Mouse (Mus musculus): Measurements from ENCODE around the gene Gsdma2. TPM values are rescaled to one million over a fixed set of nuclear protein-coding genes. Genes with fewer than 3 reads are reported as not detected.
"Not testable (repeated sequence)": the region's sequence is repeated elsewhere in the genome, so short reads cannot be mapped to it uniquely, and the experiment has no call there.

The Gsdma2 gene
- polyA plus RNA-seq, 1 experiment from 2014 or later, result not detected

DNA sequence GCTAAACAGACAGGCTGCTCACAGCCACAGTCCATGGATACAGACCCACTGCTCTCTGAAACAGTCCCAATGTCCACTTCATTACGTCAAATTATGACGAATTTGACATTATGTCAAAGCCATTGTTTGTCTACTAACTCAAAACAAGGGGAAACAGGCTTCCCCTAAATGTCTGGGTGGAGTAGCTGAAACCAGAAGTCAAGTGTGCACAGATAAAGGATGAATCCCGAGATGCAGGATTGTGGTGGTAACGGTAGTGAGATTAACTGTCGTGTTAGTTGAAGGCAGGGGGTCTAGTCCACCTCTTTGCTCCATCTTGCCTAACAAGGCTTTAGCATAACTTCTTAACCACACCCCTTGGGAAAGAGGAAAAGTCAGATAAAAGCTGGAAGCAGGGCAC lies 25.9 kb downstream of the Gsdma2 start:
- no peak overlapping the region for H3K4me3 ChIP-seq (ENCODE audit: low read depth, low read length)
- ATAC-seq (replicated peaks; ENCODE audit: insufficient number of reproducible peaks, low FRiP score, low TSS enrichment), result no peak
- WGBS (ENCODE audit: insufficient replicate concordance), result 73% methylated on average over 5 of the region's 5 CpGs
- H3K36me3 ChIP-seq (ENCODE audit: control insufficient read depth, insufficient read depth, low read length), result no peaks in the 10 kb centered on the region
- H3K4me2 ChIP-seq, result no peak overlapping the region
- H3K27ac ChIP-seq (ENCODE audit: low read depth, low read length), result no peak overlapping the region
- H3K27me3 ChIP-seq (ENCODE audit: control insufficient read depth, insufficient read depth, low read length), result peaks cover 13% of the 10 kb centered on the region
- H3K9me3 ChIP-seq (replicated peaks; ENCODE audit: control insufficient read depth, low read length), result no peaks in the 10 kb centered on the region
- H3K4me1 ChIP-seq (ENCODE audit: control insufficient read depth, insufficient read depth, low read length), result no peaks in the 10 kb centered on the region
- no peak overlapping the region for H3K9ac ChIP-seq (ENCODE audit: low read depth, low read length)

DNA sequence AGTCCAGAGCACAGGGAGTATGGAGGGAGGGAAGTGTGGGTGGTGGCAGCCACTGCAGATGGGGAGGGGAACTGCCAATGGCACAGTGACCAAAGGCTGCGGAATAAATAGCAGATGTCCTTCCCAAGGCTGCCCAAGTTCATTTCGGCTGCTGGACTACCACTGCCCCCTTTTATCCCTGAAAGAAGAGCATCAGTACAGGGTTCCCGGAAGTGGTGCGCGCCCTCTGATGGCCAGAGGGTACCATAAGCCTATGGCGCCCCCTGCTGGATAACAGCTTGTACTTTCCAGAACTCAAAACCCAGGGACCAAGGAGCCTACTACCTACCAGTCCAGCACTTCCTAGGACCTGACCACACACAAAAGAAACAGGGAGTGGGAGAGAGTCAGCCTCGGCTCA lies 26.6 kb downstream of the Gsdma2 start:
- H3K9ac ChIP-seq (ENCODE audit: low read depth, low read length); H3K27me3 ChIP-seq (ENCODE audit: control insufficient read depth, insufficient read depth, low read length); H3K4me3 ChIP-seq (ENCODE audit: low read depth, low read length); ATAC-seq (replicated peaks; ENCODE audit: insufficient number of reproducible peaks, low FRiP score, low TSS enrichment); H3K4me1 ChIP-seq (ENCODE audit: control insufficient read depth, insufficient read depth, low read length); H3K36me3 ChIP-seq (ENCODE audit: control insufficient read depth, insufficient read depth, low read length); H3K4me2 ChIP-seq; H3K9me3 ChIP-seq (replicated peaks; ENCODE audit: control insufficient read depth, low read length); H3K27ac ChIP-seq (ENCODE audit: low read depth, low read length): not testable (repeated sequence)
- WGBS (ENCODE audit: insufficient replicate concordance), result 3% methylated on average over 6 of the region's 7 CpGs

DNA sequence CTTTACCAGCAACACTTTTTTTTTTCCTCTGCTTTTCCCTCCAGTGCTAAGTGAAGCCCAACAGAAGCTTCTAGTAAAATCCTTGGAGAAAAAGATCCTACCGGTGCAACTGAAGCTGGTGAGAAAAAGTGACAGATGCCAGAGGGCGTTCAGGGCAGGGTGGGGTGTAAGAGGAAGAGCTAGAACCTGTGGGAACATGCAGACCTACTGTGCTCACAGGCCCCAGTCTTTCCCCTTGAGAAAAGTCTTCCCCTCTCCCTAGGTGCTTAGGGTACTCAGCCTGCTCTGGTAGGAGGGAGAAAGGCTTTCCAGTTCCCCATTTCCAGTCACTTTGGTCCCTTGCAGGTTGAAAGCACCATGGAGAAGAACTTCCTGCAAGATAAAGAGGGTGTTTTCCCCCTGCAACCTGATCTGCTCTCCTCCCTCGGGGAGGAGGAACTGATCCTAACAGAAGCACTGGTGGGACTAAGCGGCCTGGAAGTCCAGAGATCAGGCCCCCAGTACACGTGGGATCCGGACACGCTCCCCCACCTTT lies 29.3 kb downstream of the Gsdma2 start:
- Histone ChIP-seq H3K27me3 (ENCODE audit: control insufficient read depth, insufficient read depth, low read length) (peaks cover 4% of the 10 kb centered on the region; the same call in 1 of the 2 replicates), H3K4me2 (no peak overlapping the region), H3K36me3 (ENCODE audit: control insufficient read depth, insufficient read depth, low read length) (no peaks in the 10 kb centered on the region), H3K4me1 (ENCODE audit: control insufficient read depth, insufficient read depth, low read length) (no peaks in the 10 kb centered on the region), H3K9ac (ENCODE audit: low read depth, low read length) (no peak overlapping the region), H3K9me3 (replicated peaks; ENCODE audit: control insufficient read depth, low read length) (no peaks in the 10 kb centered on the region), H3K27ac (ENCODE audit: low read depth, low read length) (no peak overlapping the region), H3K4me3 (ENCODE audit: low read depth, low read length) (no peak overlapping the region)
- WGBS (ENCODE audit: insufficient replicate concordance), result 30% methylated on average over 7 of the region's 7 CpGs
- no peak for ATAC-seq (replicated peaks; ENCODE audit: insufficient number of reproducible peaks, low FRiP score, low TSS enrichment)

DNA sequence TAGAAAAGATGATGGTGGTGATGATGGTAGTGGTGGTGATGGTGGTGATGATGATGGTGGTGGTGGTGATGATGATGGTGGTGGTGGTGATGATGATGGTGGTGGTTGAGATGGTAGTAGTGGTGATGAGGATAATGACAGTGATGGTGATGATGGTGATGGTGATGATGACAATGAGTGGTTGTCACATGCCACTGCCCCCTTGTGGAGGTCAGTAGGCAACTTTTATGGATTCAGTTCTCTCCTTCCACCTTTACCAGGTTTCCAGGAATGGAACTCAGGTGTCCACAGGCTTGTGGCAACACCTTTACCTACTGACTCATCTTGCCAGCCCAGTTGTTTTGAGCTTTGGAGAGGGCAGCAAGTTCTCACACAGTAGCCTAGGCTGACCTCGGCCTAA lies 33.5 kb downstream of the Gsdma2 start:
- H3K4me2 ChIP-seq, result no peak overlapping the region
- no peak for ATAC-seq (replicated peaks; ENCODE audit: insufficient number of reproducible peaks, low FRiP score, low TSS enrichment)
- WGBS (ENCODE audit: insufficient replicate concordance), result 95% methylated on average over 1 of the region's 1 CpGs

DNA sequence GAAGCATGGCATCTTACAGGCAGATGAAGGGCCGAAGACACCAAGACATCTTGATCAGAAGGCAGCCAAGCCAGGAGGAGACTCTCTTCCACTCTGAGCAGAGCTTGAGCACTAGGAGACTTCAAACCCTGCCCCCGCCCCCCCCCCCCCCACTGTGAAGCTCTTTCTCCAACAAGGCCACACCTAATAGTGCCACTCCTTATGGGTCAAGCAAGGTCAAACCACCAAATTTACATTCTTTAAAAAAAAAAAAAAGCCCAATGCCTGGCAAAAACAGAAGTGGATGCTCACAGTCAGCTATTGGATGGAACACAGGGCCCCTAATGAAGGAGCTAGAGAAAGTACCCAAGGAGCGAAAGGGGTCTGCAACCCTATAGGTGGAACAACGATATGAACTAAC lies 34.0 kb downstream of the Gsdma2 start:
- H3K4me3 ChIP-seq (ENCODE audit: low read depth, low read length); ATAC-seq (replicated peaks; ENCODE audit: insufficient number of reproducible peaks, low FRiP score, low TSS enrichment); H3K9me3 ChIP-seq (replicated peaks; ENCODE audit: control insufficient read depth, low read length); H3K27me3 ChIP-seq (ENCODE audit: control insufficient read depth, insufficient read depth, low read length); H3K27ac ChIP-seq (ENCODE audit: low read depth, low read length); H3K4me1 ChIP-seq (ENCODE audit: control insufficient read depth, insufficient read depth, low read length); H3K36me3 ChIP-seq (ENCODE audit: control insufficient read depth, insufficient read depth, low read length); H3K9ac ChIP-seq (ENCODE audit: low read depth, low read length); H3K4me2 ChIP-seq: not testable (repeated sequence)
- WGBS (ENCODE audit: insufficient replicate concordance), result 86% methylated on average over 4 of the region's 4 CpGs

More for the DNA sequence above, 33.5 kb downstream of the Gsdma2 start:
- H3K27ac ChIP-seq (ENCODE audit: low read depth, low read length), result no peak overlapping the region
- no peaks in the 10 kb centered on the region for H3K36me3 ChIP-seq (ENCODE audit: control insufficient read depth, insufficient read depth, low read length)
- H3K9me3 ChIP-seq (replicated peaks; ENCODE audit: control insufficient read depth, low read length), result no peaks in the 10 kb centered on the region
- H3K4me3 ChIP-seq (ENCODE audit: low read depth, low read length), result no peak overlapping the region
- no peak overlapping the region for H3K9ac ChIP-seq (ENCODE audit: low read depth, low read length)
- no peaks in the 10 kb centered on the region for H3K27me3 ChIP-seq (ENCODE audit: control insufficient read depth, insufficient read depth, low read length)
- peaks cover 7% of the 10 kb centered on the region; the same call in 1 of the 2 replicates for H3K4me1 ChIP-seq (ENCODE audit: control insufficient read depth, insufficient read depth, low read length)

DNA sequence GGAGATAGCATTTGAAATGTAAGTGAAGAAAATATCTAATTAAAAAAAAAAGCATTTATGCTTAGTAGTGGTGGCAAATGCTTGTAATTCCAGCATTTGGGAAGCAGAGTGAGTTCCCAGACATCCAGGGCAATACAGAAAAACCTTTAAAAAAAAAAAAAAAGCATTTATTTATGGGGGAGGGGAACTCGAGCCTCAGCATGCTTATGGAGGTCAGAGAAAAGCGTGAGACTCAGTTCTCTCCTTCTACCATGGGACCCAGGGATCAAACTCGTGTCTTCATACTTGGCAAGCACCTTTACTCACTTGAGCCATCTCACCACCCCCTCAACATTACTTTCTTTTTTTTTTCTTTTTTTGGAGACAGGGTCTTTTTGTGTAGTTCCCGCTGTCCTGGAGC lies 34.6 kb downstream of the Gsdma2 start:
- Histone ChIP-seq H3K4me1 (ENCODE audit: control insufficient read depth, insufficient read depth, low read length) (peaks cover 7% of the 10 kb centered on the region; the same call in 1 of the 2 replicates), H3K9me3 (replicated peaks; ENCODE audit: control insufficient read depth, low read length) (no peaks in the 10 kb centered on the region), H3K4me3 (ENCODE audit: low read depth, low read length) (no peak overlapping the region), H3K27me3 (ENCODE audit: control insufficient read depth, insufficient read depth, low read length) (no peaks in the 10 kb centered on the region), H3K36me3 (ENCODE audit: control insufficient read depth, insufficient read depth, low read length) (peaks cover 4% of the 10 kb centered on the region), H3K4me2 (peak overlapping the region; percentile 88; the same call in 1 of the 2 replicates), H3K9ac (ENCODE audit: low read depth, low read length) (no peak overlapping the region), H3K27ac (ENCODE audit: low read depth, low read length) (no peak overlapping the region)
- WGBS (ENCODE audit: insufficient replicate concordance), result 74% methylated on average over 4 of the region's 4 CpGs
- no peak for ATAC-seq (replicated peaks; ENCODE audit: insufficient number of reproducible peaks, low FRiP score, low TSS enrichment)

DNA sequence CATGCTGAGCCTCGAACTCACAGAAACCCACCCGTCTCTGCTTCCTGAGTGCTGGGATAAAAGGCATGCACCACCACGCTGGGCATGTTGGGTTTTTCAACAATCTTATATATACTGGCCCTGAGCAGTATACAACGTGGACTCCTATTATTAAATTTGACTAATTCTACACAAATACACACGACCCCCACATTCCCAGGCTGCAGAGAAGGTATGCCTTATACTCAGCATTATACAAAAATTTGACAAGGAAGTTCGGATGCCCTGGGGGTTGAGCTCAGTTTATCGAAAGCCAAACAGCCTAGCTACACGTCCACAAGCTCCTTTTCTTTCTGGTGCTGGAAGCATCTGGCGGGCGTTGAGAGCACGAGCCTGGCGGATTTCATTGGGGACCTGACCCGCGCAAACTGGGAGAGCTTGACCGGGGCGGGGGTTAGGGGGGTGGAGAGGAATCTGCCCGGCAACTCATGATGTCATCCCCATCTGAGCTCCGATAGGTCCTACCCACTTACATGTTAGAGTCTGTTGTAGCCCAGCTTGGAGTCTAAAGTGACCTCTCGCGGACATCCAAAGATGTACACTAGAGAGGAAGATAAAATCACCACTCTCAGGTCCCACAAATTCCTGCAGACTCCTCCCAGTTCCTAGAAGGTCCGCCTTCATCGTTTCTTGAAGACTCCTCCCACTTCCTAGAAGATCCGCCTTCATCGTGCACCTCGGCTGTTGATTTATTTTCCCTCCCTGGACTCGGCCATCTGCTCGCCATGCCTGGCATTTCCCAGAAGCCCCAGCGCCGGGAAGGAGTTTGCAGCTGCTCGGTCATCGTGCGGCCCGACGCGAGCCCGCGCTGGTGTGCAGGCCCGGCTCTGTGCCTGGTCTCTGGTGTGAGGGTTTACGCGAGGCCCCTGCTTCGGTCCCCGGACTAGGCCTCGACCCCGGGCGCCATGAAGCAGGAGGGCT lies 35.5 kb downstream of the Gsdma2 start, which contains the start of gene Psmd3:
Gene Psmd3, plus strand, starts transcription at position 769 of the 960 bp plus-strand sequence.
- H3K4me1 ChIP-seq (ENCODE audit: control insufficient read depth, insufficient read depth, low read length), result peaks cover 7% of the 10 kb centered on the region; the same call in 1 of the 2 replicates
- H3K4me3 ChIP-seq (ENCODE audit: low read depth, low read length), result peak within 1 kb of the TSS; percentile 99
- H3K9ac ChIP-seq (ENCODE audit: low read depth, low read length), result peak within 1 kb of the TSS; percentile 97
- 4% methylated on average over 45 of the region's 45 CpGs for WGBS (ENCODE audit: insufficient replicate concordance)
- H3K36me3 ChIP-seq (ENCODE audit: control insufficient read depth, insufficient read depth, low read length), result peaks cover 13% of the 10 kb centered on the region
- ATAC-seq (replicated peaks; ENCODE audit: insufficient number of reproducible peaks, low FRiP score, low TSS enrichment), result peak; percentile 90
- H3K9me3 ChIP-seq (replicated peaks; ENCODE audit: control insufficient read depth, low read length), result no peaks in the 10 kb centered on the region
- H3K27me3 ChIP-seq (ENCODE audit: control insufficient read depth, insufficient read depth, low read length), result no peaks in the 10 kb centered on the region
- peak within 1 kb of the TSS; percentile 88 for H3K4me2 ChIP-seq
- peak within 1 kb of the TSS; percentile 72 for H3K27ac ChIP-seq (ENCODE audit: low read depth, low read length)

DNA sequence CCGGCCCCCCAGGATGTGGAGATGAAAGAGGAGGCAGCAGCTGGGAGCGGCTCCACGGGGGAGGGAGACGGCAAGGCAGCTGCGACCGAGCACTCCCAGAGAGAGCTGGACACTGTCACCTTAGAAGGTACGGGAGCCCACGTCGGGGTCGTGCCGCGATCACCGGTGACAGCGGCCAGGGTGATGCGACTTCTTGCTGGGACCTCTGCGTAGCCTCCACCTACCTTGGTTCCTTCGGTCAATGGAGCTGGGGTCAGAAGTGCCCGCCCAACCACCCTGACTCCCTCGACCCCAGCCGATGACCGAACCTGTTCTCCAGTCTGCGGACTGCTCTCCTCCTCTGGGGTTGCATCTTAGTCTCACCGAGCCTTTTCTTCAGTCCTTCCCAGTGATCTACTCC lies 36.3 kb downstream of the Gsdma2 start:
- ATAC-seq (replicated peaks; ENCODE audit: insufficient number of reproducible peaks, low FRiP score, low TSS enrichment), result 0 out of 2 replicates have a peak, but pooled peaks have one; percentile 7
- Histone ChIP-seq H3K27me3 (ENCODE audit: control insufficient read depth, insufficient read depth, low read length) (no peaks in the 10 kb centered on the region), H3K36me3 (ENCODE audit: control insufficient read depth, insufficient read depth, low read length) (peaks cover 19% of the 10 kb centered on the region), H3K4me2 (peak overlapping the region; percentile 88), H3K9ac (ENCODE audit: low read depth, low read length) (peak overlapping the region; percentile 97), H3K4me3 (ENCODE audit: low read depth, low read length) (peak overlapping the region; percentile 99), H3K9me3 (replicated peaks; ENCODE audit: control insufficient read depth, low read length) (no peaks in the 10 kb centered on the region), H3K4me1 (ENCODE audit: control insufficient read depth, insufficient read depth, low read length) (peaks cover 7% of the 10 kb centered on the region; the same call in 1 of the 2 replicates), H3K27ac (ENCODE audit: low read depth, low read length) (peak overlapping the region; percentile 72)
- 0% methylated on average over 23 of the region's 23 CpGs for WGBS (ENCODE audit: insufficient replicate concordance)

All from heart, embryonic 11.5 days (tissue).